Mouse (Mus musculus) layer of hippocampus, adult 9-10 months (tissue): ENCODE results near the gene Speg.
A peak's percentile ranks its signal among the peaks of the same experiment; 100 is the strongest.

Source experiments
- DNase-seq: peaks from one replicate; pipeline ENCODE4 v3.0.0; 2022; ENCODE audit warnings: low spot score

The Speg gene

GRCm38 (mm10) chr1:75393846-75394245 lies 18.7 kb downstream of the Speg start:
- no peak for DNase-seq

- DNase-seq = no peak
Measured at GRCm38 (mm10) chr1:75398761-75399402, 23.8 kb downstream of the Speg start.

GRCm38 (mm10) chr1:75399755-75400492 lies 24.8 kb downstream of the Speg start:
- no peak for DNase-seq

- DNase-seq = no peak
Measured at GRCm38 (mm10) chr1:75400493-75401115, 25.5 kb downstream of the Speg start.

GRCm38 (mm10) chr1:75405547-75405946 lies 30.4 kb downstream of the Speg start:
- DNase-seq = no peak

GRCm38 (mm10) chr1:75406173-75406572 lies 31.1 kb downstream of the Speg start:
- DNase-seq = no peak

GRCm38 (mm10) chr1:75407056-75407455 lies 32.0 kb downstream of the Speg start:
- no peak for DNase-seq

- no peak for DNase-seq
Measured at GRCm38 (mm10) chr1:75408210-75408609, 33.1 kb downstream of the Speg start.

- DNase-seq = no peak
Measured at GRCm38 (mm10) chr1:75409950-75410349, 34.9 kb downstream of the Speg start.

GRCm38 (mm10) chr1:75412196-75412595 lies 37.1 kb downstream of the Speg start:
- DNase-seq = no peak

GRCm38 (mm10) chr1:75413749-75414148 lies 38.7 kb downstream of the Speg start:
- no peak for DNase-seq

- DNase-seq = no peak
Measured at GRCm38 (mm10) chr1:75421794-75422193, 46.7 kb downstream of the Speg start.

GRCm38 (mm10) chr1:75422216-75422822 lies 47.2 kb downstream of the Speg start:
- no peak for DNase-seq

- no peak for DNase-seq
Measured at GRCm38 (mm10) chr1:75422823-75423471, 47.9 kb downstream of the Speg start.

GRCm38 (mm10) chr1:75423780-75424390 lies 48.8 kb downstream of the Speg start:
- DNase-seq = no peak

GRCm38 (mm10) chr1:75425796-75426471 lies 50.8 kb downstream of the Speg start:
- no peak for DNase-seq

GRCm38 (mm10) chr1:75435475-75436328 lies 60.6 kb downstream of the Speg start, which contains the start of gene Gmppa:
Gmppa (plus strand) TSS chr1:75435930.
- DNase-seq = peak; percentile 74

GRCm38 (mm10) chr1:75438782-75439181 lies 63.7 kb downstream of the Speg start:
- DNase-seq = no peak

GRCm38 (mm10) chr1:75440661-75441060 lies 65.6 kb downstream of the Speg start:
- no peak for DNase-seq

GRCm38 (mm10) chr1:75441471-75441996 lies 66.4 kb downstream of the Speg start:
- no peak for DNase-seq
